Mouse (Mus musculus): ENCODE measurements around the gene Chp2.
A peak's percentile ranks its signal among the peaks of the same experiment; 100 is the strongest.

Chp2 gene

DNA sequence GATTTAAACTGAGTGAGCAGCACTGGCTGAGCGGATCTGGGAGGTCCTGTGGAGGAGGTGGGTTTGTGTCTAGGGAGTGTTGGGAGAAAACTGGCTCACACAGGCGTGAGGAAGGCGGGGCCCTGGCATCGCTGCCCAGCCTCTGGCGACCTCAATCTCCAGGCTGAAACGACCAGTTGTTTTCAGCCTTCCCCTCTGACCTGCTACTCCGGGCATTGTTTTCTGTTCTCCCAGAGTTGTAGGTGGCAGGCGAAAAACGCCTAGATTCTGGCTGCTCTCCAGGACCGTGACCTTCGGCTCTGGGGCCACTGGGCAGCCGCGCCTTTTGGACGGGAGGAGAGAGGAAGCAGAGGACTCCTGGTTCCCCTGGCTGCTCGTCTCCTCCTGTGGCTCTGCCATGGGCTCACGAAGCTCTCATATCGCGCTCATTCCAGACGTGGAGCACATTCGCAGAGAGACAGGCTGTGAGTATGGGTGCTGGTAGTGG is at the start of gene Chp2:
Chp2 (plus strand) TSS at position 182 of the 487 bp plus-strand sequence.
- DNase-seq (ENCODE audit: low read depth): no peak

GRCm38 (mm10) chr7:122170705-122171104 is 48.6 kb upstream of the Chp2 start:
- no peak for DNase-seq (ENCODE audit: low read depth)

- DNase-seq (ENCODE audit: low read depth): no peak
These were observed 47.7 kb upstream of the Chp2 start for GRCm38 (mm10) chr7:122171613-122172012.

GRCm38 (mm10) chr7:122180720-122181119 is 38.6 kb upstream of the Chp2 start:
- no peak for DNase-seq (ENCODE audit: low read depth)

GRCm38 (mm10) chr7:122184569-122184968 is 34.7 kb upstream of the Chp2 start:
- no peak for DNase-seq (ENCODE audit: low read depth)

DNA sequence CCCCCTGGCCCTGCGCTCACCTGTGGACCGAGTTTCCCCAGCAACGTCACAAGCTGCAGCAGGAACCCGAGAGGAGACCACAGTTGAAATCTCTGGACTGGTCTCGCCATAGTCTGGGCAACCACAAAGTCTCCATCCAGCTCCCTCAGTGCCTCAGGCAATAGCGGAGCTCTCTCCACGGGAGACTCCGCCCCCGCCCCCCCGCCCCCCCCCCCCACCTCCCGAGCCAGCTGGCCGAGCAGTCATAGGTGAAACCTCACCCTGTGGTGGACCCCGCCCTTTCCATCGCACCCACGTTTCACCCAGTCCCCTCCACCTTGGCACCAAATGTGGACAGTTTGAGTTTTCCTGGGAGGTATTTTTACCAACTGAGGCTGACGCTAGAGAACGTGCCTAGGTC is 33.3 kb upstream of the Chp2 start, which contains the start of gene Ern2:
Ern2 (minus strand) TSS at position 165 of the 400 bp plus-strand sequence.
- no peak for DNase-seq (ENCODE audit: low read depth)

DNA sequence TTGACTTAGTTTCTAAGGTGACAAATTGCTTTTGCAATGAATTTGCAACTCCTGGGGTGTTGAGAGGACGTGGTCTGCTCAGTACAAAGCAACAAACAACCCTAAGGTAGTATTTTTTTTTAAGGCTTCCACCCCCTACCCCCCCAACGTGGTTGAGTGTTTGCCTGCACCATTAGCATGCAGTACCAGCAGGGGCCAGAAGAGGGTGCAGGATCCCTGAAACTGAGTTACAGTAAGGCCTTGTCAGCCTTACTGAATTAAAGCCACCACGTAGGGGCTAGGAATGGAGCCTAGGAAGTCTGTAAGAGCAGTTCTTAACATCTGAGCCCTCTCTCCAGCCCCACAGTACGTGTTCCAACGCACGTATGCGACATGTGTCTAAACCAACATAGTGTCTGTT is 29.8 kb upstream of the Chp2 start:
- peak; percentile 71 for DNase-seq (ENCODE audit: low read depth)

GRCm38 (mm10) chr7:122191097-122191496 is 28.2 kb upstream of the Chp2 start:
- DNase-seq (ENCODE audit: low read depth): no peak

- DNase-seq (ENCODE audit: low read depth): peak; percentile 17
These were observed 25.4 kb upstream of the Chp2 start for GRCm38 (mm10) chr7:122193919-122194318.

DNA sequence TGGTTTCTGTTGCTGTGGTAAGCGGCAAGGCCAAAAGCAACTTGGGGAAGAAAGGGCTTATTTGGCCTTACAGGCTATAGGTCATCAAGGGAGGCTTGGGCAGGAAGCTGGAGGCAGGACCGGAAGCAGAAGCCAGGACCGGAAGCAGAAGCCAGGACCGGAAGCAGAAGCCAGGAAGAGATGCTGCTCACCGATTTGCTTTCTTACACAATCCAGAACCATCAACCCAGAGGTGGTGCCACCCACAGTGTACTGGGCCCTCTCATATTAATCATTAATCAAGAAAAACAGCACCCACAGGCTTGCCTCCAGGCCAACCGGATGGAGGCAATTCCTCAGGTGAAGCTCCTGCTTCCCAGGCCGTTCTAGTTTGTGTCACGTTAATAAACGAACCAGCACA is 22.5 kb upstream of the Chp2 start:
- DNase-seq (ENCODE audit: low read depth): no peak

DNA sequence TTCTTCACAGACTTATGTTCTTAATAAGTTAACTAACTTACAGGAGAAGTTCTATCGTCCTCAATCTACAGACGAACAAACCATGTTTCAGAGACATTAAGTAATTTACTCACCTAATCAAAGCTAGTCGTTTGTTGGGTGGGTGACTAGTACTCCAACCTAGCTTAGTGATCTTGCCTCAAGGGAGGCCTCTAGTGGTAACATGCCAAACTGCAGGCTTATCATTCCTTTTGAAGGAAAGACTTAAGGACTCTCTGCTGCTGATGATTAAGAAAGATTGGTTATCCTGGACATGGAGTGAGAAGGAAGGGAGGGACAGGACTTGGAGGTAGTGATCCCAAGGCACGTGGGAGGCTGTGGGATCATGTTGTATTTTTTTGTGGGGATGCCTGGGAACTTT is 22.0 kb upstream of the Chp2 start:
- DNase-seq (ENCODE audit: low read depth): peak; percentile 72

DNA sequence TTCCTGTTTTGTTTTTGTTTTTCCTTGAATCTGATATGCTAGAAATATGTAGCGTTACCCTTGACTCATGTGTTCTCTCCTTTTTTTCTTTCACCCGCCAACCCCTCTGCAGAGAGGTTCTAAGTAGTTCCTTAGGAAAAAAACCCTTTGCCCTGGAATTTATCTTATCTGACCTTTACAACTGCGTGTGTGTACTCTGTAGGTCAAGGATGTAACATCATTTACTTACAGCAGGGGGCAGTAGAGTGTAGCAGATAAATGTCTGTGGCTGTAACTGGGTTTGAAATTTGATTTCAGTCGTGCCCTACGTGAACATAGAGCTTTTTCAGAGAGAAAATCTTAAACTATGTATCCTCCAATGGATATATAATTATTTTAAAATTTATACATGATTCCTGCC is 20.0 kb upstream of the Chp2 start:
- DNase-seq (ENCODE audit: low read depth): peak; percentile 52

- no peak for DNase-seq (ENCODE audit: low read depth)
These were observed 15.4 kb upstream of the Chp2 start for GRCm38 (mm10) chr7:122203936-122204335.

DNA sequence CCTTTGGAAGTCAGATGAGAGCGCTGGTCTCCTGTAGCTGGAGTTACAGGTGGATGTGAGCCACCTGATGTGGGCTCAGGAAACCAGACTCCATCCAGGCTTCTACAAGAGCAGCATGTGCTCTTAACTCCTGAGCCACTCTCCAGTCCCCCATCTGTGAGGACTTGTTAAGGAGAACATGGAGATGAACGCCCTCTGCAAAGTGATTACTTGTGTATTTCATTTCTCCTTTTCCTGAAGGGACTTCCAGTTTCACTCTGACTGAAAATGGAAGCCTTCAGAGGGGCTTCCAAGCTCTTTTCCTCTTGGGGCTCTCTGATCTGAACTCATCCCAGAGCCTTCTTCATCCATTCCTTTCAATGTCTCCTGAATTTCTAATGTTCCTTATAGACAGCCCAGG is 13.2 kb upstream of the Chp2 start:
- no peak for DNase-seq (ENCODE audit: low read depth)

GRCm38 (mm10) chr7:122208276-122209021 is 10.8 kb upstream of the Chp2 start:
- DNase-seq (ENCODE audit: low read depth): no peak

- DNase-seq (ENCODE audit: low read depth): no peak
These were observed 6.9 kb downstream of the Chp2 start for GRCm38 (mm10) chr7:122226020-122226742.

- no peak for DNase-seq (ENCODE audit: low read depth)
These were observed 7.4 kb downstream of the Chp2 start for GRCm38 (mm10) chr7:122226744-122227143.

- no peak for DNase-seq (ENCODE audit: low read depth)
These were observed 10.0 kb downstream of the Chp2 start for GRCm38 (mm10) chr7:122229306-122229705.

DNA sequence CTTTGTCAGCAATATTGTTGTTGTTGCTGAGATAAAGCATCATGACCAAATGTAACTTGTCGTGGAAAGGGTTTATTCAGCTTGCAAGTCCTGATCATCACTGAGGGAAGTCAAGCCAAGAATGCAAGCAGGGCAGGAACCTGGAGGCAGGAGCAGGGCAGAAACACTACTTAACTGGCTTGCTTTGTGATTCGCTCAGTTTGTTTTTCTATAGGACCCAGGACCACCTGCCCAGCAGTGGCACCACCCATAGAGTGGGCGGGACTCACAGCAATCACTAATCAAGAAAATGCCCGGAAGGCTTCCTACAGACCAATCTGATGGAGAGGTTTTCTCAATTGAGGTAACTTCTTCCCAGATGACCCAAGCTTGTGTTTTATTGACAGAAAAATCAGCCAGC is 10.6 kb downstream of the Chp2 start:
- DNase-seq (ENCODE audit: low read depth): no peak

DNA sequence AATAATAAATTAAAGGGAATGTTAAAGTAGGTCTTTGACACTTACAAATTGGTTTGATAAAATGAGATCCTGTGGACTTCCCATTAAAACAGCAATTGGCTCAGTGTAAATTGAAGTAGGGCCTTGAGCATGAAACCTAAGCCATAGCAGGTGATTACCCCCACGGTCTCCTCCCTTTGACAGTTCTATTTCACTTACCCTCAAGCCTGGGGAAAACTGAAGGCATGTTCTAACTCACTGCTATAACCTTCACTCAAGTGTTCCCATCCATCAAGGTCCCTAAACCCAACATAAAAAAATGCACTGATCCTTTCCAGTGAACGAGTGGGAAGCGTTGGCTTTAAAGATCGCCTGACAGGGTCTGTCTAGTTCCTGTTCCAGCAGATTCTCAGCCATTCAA is 11.6 kb downstream of the Chp2 start:
- no peak for DNase-seq (ENCODE audit: low read depth)

GRCm38 (mm10) chr7:122238939-122239338 is 19.6 kb downstream of the Chp2 start:
- no peak for DNase-seq (ENCODE audit: low read depth)

DNA sequence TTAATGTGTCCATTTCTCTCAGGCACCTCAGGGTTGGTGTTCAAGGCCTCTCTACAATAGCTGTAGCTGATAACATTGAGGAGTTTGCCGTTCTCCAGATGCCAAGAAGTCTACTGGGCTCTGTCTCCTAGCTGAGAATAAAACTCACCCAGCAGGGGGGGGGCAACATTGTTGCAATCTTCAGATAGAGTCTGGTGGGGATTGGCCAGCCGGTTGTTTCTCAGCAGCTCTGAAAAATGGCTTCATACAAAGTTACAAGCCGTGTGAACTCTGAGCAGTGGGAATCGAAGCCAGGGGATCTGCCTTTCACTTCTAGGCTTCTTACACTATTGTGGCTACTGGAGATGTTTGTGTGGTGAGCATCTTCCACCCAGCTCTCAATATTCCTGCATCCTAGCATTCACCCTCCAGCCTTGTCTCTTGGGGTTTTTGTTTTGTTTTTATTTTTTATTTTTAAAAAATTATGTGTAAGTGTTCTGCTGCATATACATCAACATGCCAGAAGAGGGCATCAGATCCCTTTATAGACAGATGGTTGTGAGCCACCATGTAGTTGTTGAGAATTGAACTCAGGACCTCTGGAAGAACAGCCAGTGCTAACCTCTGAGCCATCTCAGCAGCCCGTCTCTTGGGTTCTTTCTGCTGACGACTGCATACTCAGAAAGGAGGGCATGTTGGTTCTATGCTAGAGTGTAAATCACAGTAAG is 21.3 kb downstream of the Chp2 start:
- DNase-seq (ENCODE audit: low read depth): no peak

- DNase-seq (ENCODE audit: low read depth): peak; percentile 46
These were observed 23.0 kb downstream of the Chp2 start for GRCm38 (mm10) chr7:122242260-122242659.

All from NIH3T3 (cell line).